Mouse (Mus musculus): ENCODE results near the gene Sh3rf3.
"Not testable (repeated sequence)": the region's sequence is repeated elsewhere in the genome, so short reads cannot be mapped to it uniquely, and the experiment has no call there.

The Sh3rf3 gene

GRCm38 (mm10) chr10:58991611-58992010 is 178.5 kb downstream of the Sh3rf3 start:
- DNase-seq, result no peak

GRCm38 (mm10) chr10:58994726-58995125 is 181.6 kb downstream of the Sh3rf3 start:
- no peak for DNase-seq

DNA sequence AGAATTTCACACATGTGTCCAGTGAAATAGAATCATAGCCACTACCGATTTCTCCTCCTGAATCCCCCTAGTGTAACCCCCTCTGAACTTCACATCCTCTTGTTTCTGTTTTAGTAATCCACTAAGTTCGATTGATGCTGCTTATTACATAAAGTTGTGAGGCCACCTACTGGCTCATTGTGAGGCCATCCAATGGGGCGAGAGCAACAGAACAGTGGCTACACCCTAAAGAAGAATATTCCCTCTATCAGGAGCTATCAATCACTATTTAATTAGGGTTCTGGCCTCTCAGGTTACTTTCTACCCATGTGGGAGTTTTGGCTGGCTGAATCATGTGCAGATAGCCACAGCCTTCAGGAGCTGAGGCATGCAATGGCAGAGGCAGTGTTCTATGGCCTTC is 182.0 kb downstream of the Sh3rf3 start:
- no peak for DNase-seq

- DNase-seq, result no peak
These were observed 189.2 kb downstream of the Sh3rf3 start for GRCm38 (mm10) chr10:59002361-59002760.

- DNase-seq, result no peak
These were observed 198.3 kb downstream of the Sh3rf3 start for GRCm38 (mm10) chr10:59011415-59011814.

- DNase-seq, result no peak
These were observed 200.5 kb downstream of the Sh3rf3 start for GRCm38 (mm10) chr10:59013618-59014017.

GRCm38 (mm10) chr10:59019302-59019973 is 206.3 kb downstream of the Sh3rf3 start:
- DNase-seq, result no peak

DNA sequence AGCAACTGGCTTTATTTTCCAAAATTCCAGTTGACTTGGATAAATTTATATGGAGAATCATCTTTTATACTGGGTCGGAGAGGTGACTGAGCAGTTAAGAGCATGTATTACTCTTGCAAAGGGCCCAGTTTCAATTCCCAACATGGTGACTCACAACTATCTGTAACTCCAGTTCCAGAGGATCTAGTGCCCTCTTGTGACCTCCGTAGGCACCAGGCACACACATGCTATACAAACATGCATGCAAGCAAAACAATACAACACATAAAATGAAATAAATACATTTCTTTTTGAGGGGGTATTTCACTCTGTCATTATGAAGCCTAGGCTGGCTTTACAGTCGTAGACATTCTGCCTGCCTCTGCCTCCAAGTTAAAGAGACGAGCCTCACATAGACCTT is 237.3 kb downstream of the Sh3rf3 start:
- DNase-seq, result no peak

DNA sequence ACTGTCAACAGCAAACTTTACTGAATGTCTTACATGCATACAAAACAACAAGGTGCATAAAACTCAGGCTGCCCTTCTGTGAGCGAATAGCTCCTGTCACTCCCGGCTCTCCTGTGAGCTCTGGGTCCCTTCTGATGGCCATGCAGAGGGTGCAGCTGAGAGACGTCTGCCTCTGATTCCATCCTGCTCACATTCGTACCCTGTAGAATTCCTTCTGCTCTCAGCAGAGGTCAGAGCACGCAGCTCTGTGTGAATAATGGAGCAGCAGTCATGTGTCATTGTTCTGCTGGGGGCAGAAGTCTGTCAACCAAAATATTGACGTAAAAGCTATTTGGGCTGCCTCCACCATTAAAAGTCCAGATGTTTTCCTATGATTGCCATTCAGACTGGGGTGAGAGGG is 243.1 kb downstream of the Sh3rf3 start:
- no peak for DNase-seq

DNA sequence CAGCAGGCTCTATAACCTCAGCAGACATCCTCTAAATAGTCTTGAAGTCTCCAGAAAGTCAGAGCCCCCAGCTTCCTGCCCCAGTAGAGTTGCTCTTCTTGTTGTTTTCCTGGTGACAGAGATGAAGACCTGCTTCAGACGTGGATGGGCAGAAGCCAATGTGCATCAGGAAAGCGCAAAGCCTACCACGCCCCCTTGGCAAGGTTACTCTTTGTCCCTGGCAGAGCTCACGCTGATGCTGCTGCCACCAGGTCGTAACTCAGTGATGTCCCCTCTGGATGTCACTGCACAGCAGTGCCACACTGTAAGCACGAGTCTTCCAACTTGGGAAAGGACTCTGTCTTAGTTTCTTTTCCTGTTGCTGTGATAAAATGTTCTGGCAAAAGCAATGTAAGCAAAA is 253.6 kb downstream of the Sh3rf3 start:
- DNase-seq, result no peak

- no peak for DNase-seq
These were observed 259.7 kb downstream of the Sh3rf3 start for GRCm38 (mm10) chr10:59072827-59073226.

DNA sequence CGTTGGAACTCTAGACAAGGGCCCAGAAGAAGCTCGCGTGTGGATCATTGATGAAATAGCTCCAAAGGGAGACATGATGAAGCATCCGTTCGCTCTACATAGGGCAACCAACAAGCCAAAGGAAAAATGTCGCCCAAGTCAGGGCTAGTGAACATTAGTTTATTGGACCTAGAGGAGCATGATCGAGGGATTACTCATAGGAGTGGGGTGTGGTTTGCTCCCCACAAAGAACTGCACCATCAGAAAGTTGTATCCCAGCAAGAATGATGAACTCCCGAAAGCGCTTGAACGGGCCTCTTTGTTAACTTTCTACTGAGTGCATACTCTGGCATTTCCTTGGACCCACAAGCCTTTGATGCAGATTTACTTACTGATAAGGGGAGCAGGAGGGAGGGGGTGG is 263.5 kb downstream of the Sh3rf3 start:
- no peak for DNase-seq

GRCm38 (mm10) chr10:59077909-59078308 is 264.8 kb downstream of the Sh3rf3 start:
- DNase-seq, result no peak

DNA sequence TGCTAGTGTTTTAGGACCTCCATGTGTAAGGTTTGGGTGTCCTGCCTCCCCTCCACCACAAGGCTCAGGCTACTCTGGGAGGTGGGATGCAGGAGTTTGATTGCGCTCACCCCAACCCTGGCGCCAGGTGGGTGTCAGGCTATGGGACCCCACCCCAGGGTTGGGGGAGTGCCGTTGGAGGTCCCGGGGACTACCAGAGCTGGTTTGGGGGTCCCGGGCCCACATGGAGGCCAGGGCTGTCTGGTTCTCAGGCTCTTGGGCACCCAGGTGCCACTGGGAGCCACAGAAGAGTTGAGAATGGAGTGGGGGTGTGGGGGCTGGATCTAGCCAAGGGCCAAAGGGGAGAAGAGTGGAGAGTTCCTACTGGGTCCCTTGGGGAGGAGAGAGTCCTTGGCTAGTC is 272.4 kb downstream of the Sh3rf3 start:
- no peak for DNase-seq

DNA sequence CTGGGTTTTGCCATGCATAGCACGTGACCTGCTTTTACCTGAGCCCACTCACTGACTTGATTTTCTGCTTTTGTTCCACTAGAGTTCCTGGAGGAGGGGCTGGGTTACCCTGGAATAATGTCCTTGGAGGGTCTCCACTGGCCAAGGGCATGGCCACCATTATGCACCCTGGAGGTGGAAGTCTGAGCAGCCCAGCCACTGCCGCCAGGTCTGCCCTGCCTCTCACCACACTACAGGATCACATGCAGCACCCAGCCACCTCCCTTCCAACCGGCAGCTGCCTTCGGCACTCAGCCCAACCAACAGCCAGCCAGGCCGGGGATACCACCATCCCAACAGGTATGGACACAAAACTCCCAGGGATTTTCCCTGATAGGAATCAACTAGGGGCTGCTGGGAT is 273.4 kb downstream of the Sh3rf3 start:
- DNase-seq, result no peak

DNA sequence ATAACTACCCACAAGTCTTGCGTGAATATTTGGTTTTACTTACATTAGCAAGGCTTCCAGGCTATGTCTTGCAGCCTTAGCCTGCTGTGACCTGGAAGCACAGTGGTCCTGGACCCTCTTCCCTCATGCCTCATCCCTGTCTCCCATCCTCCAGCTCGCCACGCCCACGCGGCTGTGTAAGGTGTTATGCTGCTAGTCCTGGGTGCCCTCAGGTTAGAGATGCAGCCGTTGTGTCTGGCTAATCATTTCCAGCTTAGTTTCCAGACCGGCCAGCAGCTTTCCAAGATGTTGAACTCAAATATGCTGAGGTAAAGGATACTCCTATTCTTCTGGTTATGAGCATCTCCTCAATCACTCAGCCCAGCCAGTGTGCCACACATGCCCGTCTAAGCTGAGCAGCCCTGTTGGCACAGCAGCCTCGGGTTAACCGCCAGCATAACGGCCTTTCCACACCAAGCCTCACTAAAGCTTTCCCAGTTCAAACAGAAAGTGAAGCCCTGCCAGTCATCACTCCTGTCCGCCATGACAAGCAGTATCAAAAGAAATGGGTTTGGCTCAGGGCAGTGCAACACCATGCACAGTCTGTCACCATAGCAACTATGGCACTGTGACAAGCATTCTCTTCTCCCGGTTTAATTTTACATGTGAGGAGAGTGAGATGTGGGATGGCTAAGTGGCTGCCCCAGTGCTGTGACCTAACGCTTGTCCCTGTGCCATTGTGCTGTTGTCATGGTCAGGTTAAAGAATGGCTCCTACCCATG is 276.9 kb downstream of the Sh3rf3 start:
- no peak for DNase-seq

GRCm38 (mm10) chr10:59090622-59090971 is 277.4 kb downstream of the Sh3rf3 start:
- no peak for DNase-seq

DNA sequence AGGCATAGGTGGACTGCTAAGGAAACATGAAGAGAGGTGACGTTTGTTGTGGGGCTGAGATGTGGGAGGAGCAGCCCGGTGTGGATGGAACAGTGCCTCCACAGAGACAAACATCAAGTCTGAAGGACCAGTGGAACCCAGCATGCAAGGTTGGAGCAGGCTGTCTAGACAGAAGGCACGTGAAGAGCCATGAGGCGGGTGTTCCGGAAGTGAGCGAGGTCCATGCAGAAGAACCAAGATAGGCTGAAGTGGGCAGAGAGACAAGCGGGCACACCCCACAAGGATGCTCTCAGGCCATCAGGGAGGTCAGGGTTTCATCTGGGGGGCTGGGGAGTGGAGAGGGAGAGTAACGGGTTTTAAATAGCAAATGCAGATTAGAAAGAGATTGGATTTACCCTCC is 278.4 kb downstream of the Sh3rf3 start:
- no peak for DNase-seq

DNA sequence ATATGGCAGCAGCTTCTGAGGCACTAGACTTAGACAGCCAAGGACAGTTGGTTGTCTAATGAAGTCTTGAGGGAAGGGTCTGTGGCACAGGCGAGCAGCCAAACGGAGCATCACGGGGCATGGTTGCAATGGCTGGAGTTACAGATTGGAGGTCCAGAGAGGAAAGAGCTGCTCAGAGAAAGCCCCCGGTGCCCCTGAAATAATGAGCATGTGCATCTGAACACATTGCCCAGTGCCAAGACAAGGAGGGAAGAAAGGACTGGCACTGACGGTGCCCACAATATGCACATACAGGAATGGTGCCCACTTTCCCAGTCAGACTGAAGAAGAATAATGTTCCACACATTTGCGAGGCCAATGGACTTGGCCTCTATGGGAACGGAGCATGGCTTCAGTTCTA is 278.8 kb downstream of the Sh3rf3 start:
- no peak for DNase-seq

DNA sequence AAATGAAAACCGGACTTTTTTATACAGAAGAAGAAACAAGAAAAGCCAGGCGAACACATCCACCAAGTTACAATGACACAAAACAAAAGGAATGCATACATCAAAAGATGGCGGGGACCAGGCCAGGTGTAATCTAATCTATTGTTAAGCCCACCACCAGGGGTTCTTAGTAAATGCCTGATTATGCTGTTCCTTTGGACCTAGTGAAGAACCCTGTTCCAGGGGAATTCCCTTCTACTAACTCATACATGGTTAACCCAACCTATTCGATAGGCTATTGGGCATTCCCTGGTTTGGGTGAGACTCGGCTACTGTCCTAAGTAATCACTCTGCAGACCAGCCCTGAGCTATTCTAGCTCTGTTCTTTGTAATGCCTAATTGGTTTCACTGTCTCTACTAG is 289.9 kb downstream of the Sh3rf3 start:
- not testable (repeated sequence) for DNase-seq

DNA sequence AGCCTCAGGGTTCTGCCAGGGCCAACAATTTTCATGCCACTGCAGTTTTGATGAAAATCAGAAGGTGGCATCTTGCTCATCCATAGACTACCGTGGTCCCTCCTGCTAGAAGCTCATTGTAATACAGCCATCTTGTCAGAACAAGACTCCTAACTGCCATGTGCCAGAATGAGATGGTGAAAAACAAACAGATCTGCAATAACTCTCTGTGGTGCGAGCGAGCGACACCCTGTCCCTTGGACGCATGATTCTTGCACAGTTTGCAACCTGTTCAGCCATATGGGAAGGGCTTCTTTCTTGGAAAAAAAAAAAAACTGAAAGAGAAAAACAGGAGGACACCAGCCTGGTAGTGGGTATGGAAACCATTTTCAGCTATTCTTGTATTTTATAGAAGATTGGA is 291.5 kb downstream of the Sh3rf3 start:
- DNase-seq, result no peak

DNA sequence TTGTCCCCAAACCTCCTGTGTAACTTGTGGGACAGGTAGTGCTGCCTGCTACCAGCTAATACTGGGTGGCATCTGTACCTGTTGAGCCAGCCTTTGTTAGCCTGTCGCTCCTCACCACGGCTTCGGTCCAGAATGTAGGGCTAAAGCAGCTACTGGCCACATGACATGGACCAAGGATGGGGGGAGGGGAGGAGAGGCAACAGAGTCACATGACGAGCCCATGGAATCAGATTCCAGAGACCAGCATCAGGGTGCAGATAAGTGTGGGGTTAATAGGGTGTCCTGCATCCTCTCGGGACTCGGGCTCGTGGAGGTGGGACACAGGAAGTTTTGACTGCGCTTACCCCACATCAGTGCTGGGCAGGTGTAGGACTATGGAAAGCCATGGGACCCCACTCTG is 292.7 kb downstream of the Sh3rf3 start:
- no peak for DNase-seq

GRCm38 (mm10) chr10:59106644-59107043 is 293.5 kb downstream of the Sh3rf3 start:
- DNase-seq, result no peak

- DNase-seq, result peak; percentile 33 to 49
These were observed 295.9 kb downstream of the Sh3rf3 start for GRCm38 (mm10) chr10:59109015-59109414.

DNA sequence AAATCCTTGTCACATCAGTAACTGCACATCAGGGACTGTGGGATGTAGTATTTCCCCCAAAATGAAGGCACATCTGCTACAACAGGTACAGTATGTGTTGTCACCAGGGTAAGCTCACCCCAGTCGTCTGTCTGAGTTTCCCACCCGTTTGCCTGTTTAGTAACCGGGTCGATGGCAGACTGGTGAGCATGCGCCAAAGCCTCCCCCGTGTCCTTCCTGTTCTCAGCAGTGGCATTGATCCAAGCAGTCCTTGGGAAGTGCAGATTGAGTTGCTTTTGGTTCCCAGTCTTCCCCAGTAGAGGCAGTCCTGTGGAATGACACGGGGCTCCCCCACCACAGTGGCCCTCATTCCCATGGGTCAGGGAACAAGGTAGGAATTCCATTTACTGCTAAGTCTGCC is 297.2 kb downstream of the Sh3rf3 start:
- DNase-seq, result no peak
